Mouse (Mus musculus): ENCODE results near the gene Nrcam.

Gene Nrcam

GRCm38 (mm10) chr12:44617001-44617421 lies 288.3 kb downstream of the Nrcam start:
- DNase-seq (ENCODE audit: low spot score in 2 of 2), result no peak

- DNase-seq (ENCODE audit: low spot score in 2 of 2), result no peak
Observed at GRCm38 (mm10) chr12:44617488-44617887, 288.8 kb downstream of the Nrcam start.

GRCm38 (mm10) chr12:44639341-44639921 lies 310.7 kb downstream of the Nrcam start:
- DNase-seq (ENCODE audit: low spot score in 2 of 2), result no peak

- no peak for DNase-seq (ENCODE audit: low spot score in 2 of 2)
Observed at GRCm38 (mm10) chr12:44640579-44640978, 311.9 kb downstream of the Nrcam start.

Data from urinary bladder, postnatal 4 days (tissue).